Mouse (Mus musculus) forebrain, embryonic 16.5 days (tissue): Measurements from ENCODE around the gene Chst4. TPM values are rescaled to one million over a fixed set of nuclear protein-coding genes. Genes with fewer than 3 reads are reported as not detected.

Experiments
- polyA plus RNA-seq: library from polyadenylated mRNA; unstranded; fragments of >200 nt; fragmentation: Nextera tagmentation; extraction: Ambion mirVana; gene quantifications from 2 replicates; pipeline ENCODE4 v1.2.1, GENCODE M21; 2015

Chst4 gene
- polyA plus RNA-seq, 1 experiment from 2014 or later, result not detected

Other genes with a start within 250 kb of the Chst4 start
- 3.8 and 4.0 TPM in 2 replicates for gene Phlpp2, start 171.2 kb downstream of the Chst4 start, polyA plus RNA-seq
- gene Marveld3, start 77.5 kb downstream of the Chst4 start, polyA plus RNA-seq, result 1.1 and 2.4 TPM in 2 replicates
- gene Tat, start 49.3 kb downstream of the Chst4 start, polyA plus RNA-seq, result 0.14 TPM in 1 of 2 replicates, not detected in the other
- gene Zfp612, start 40.0 kb upstream of the Chst4 start, polyA plus RNA-seq, result 19.4 and 24.3 TPM in 2 replicates
- not detected in 2 replicates for gene Gm21964, start 61.5 kb upstream of the Chst4 start, polyA plus RNA-seq
- gene Gm17720, start 63.0 kb upstream of the Chst4 start, polyA plus RNA-seq, result not detected in 2 replicates
- gene Calb2, start 128.5 kb upstream of the Chst4 start, polyA plus RNA-seq, result 58.7 and 93.1 TPM in 2 replicates
- gene Cmtr2, start 175.9 kb upstream of the Chst4 start, polyA plus RNA-seq, result 14.6 and 14.7 TPM in 2 replicates
- gene Hydin, start 227.2 kb upstream of the Chst4 start, polyA plus RNA-seq, result 0.32 and 0.52 TPM in 2 replicates